ENCODE assay signal across 15 mouse cellular contexts in the genomic region with DNA sequence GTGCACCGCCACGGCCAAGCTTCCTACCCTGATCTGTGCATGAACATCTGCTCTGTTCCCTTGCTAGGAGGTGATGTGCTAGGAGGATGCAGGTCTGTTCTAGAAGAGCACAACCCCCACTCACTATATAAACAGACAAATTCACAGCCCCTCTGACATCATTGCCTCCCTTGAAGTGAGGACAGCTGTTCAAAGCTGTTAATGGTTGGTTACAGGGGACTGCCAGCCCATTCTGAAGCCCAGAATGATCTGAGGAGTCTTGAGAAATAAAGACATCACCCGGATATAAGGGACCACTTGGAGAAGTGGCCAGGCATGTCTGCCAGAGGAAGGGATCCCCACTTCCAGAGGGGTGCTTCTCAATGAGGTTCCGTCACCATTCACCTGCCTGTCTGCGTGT. TPM values are rescaled to one million over a fixed set of nuclear protein-coding genes. Genes with fewer than 3 reads are reported as not detected.
DNase-seq lines count a peak whose midpoint lies in the region; ATAC-seq and TF ChIP-seq lines count a peak whose summit lies in the region.
"Had no signal": no experiment of that assay in that cellular context is flagged by ENCODE, and none has a peak within 500 bp of the region (broad histone marks: within the 10 kb centered on the region; RNA-seq: fewer than 3 reads in every experiment).

No protein-coding gene starts in this region.

- H3K27me3 ChIP-seq in kidney, embryonic 14.5 days (ENCODE audit: control insufficient read depth, insufficient read depth, low read length), result no peaks in the 10 kb centered on the region
- H3K27me3 ChIP-seq in lung, postnatal 0 days (replicated peaks; ENCODE audit: insufficient read depth, low read length), result no peaks in the 10 kb centered on the region
- no peaks in the 10 kb centered on the region for H3K27me3 ChIP-seq in stomach, embryonic 16.5 days (ENCODE audit: control insufficient read depth, insufficient read depth, low read length)
- H3K27me3 ChIP-seq: neural tube, embryonic 15.5 days had no signal

- H3K9ac ChIP-seq in kidney, embryonic 14.5 days (ENCODE audit: low read depth, low read length), result no peak overlapping the region
- no peak overlapping the region for H3K9ac ChIP-seq in lung, postnatal 0 days (replicated peaks; ENCODE audit: low read depth)
- H3K9ac ChIP-seq in stomach, embryonic 16.5 days (ENCODE audit: low read length), result no peak overlapping the region
- H3K9ac ChIP-seq: liver, postnatal 0 days; neural tube, embryonic 15.5 days had no signal

- no peak for TF ChIP-seq CTCF in gastrocnemius, adult 2 months (IDR thresholded peaks at IDR 0.05)
- TF ChIP-seq CTCF in lung, postnatal 0 days (IDR thresholded peaks at IDR 0.05), result no peak

- H3K4me1 ChIP-seq in kidney, embryonic 14.5 days (ENCODE audit: control insufficient read depth, insufficient read depth, low read length), result peaks cover 35% of the 10 kb centered on the region
- peaks cover 14% of the 10 kb centered on the region; the same call in 1 of the 2 replicates for H3K4me1 ChIP-seq in lung, postnatal 0 days (ENCODE audit: insufficient read depth, low read depth, low read length)
- H3K4me1 ChIP-seq in stomach, embryonic 16.5 days (ENCODE audit: control insufficient read depth, insufficient read depth, low read length), result peaks cover 51% of the 10 kb centered on the region

- no peaks in the 10 kb centered on the region for H3K9me3 ChIP-seq in kidney, embryonic 14.5 days (ENCODE audit: control insufficient read depth, low read length)
- H3K9me3 ChIP-seq in lung, postnatal 0 days (ENCODE audit: low read length), result no peaks in the 10 kb centered on the region
- H3K9me3 ChIP-seq in stomach, embryonic 16.5 days (replicated peaks; ENCODE audit: control insufficient read depth, low read length), result no peaks in the 10 kb centered on the region
- H3K9me3 ChIP-seq: neural tube, embryonic 15.5 days had no signal

- ATAC-seq in kidney, embryonic 14.5 days (ENCODE audit: low FRiP score, low TSS enrichment), result no peak
- ATAC-seq in lung, postnatal 0 days, result 0 out of 2 replicates have a peak, but pooled peaks have one; percentile 3
- no peak for ATAC-seq in stomach, embryonic 16.5 days (ENCODE audit: insufficient read depth, low FRiP score)
- ATAC-seq: liver, postnatal 0 days had no signal

- 60% methylated on average over 5 of the region's 5 CpGs for WGBS in kidney, embryonic 14.5 days
- 68% methylated on average over 5 of the region's 5 CpGs for WGBS in lung, postnatal 0 days
- 72% methylated on average over 5 of the region's 5 CpGs for WGBS in stomach, embryonic 16.5 days

- no peak overlapping the region for H3K4me2 ChIP-seq in kidney, embryonic 14.5 days (replicated peaks; ENCODE audit: low read depth, low read length)
- H3K4me2 ChIP-seq in lung, postnatal 0 days (replicated peaks; ENCODE audit: low read depth, low read length), result no peak overlapping the region
- no peak overlapping the region for H3K4me2 ChIP-seq in stomach, embryonic 16.5 days (ENCODE audit: low read depth, low read length)
- H3K4me2 ChIP-seq: neural tube, embryonic 15.5 days had no signal

- intact Hi-C loops in gastrocnemius, adult 2 months (cut with DNase I), result no loop called here

- peak overlapping the region; percentile 77 for H3K27ac ChIP-seq in gastrocnemius, adult 2 months
- H3K27ac ChIP-seq in kidney, embryonic 14.5 days (ENCODE audit: low read depth, low read length), result peak overlapping the region; percentile 17; the same call in 1 of the 2 replicates
- no peak overlapping the region; the same call in 1 of the 2 replicates for H3K27ac ChIP-seq in lung, postnatal 0 days (ENCODE audit: low read length)
- peak overlapping the region; percentile 73 for H3K27ac ChIP-seq in stomach, embryonic 16.5 days (ENCODE audit: low read length)

- DNase-seq in gastrocnemius, adult 2 months, result no peak
- no peak for DNase-seq in gastrocnemius, postnatal 4 days (ENCODE audit: low spot score in 2 of 2)
- DNase-seq in kidney, postnatal 4 days, result no peak
- no peak for DNase-seq in lung, postnatal 0 days (ENCODE audit: low spot score)
- no peak for DNase-seq in lung, postnatal 36 days
- no peak for DNase-seq in adrenal gland, postnatal 4 days (ENCODE audit: low spot score in 2 of 2)
- DNase-seq: cerebellum, adult 9-11 months; embryo, embryonic 11 days; gastrocnemius, postnatal 10 days; left cerebral cortex, postnatal 4 days; liver, postnatal 0 days; retina, postnatal 1 day had no signal

- TF ChIP-seq EP300 in lung, postnatal 0 days (IDR thresholded peaks at IDR 0.05), result no peak

- H3K4me3 ChIP-seq in gastrocnemius, adult 2 months, result no peak overlapping the region
- H3K4me3 ChIP-seq in kidney, embryonic 14.5 days (ENCODE audit: low read length), result no peak overlapping the region
- no peak overlapping the region for H3K4me3 ChIP-seq in lung, postnatal 0 days (ENCODE audit: low read depth, low read length)
- H3K4me3 ChIP-seq in stomach, embryonic 16.5 days (replicated peaks; ENCODE audit: low read length), result no peak overlapping the region
- H3K4me3 ChIP-seq: neural tube, embryonic 15.5 days had no signal

- H3K36me3 ChIP-seq in kidney, embryonic 14.5 days (ENCODE audit: control insufficient read depth, insufficient read depth, low read length), result peaks cover 3% of the 10 kb centered on the region; the same call in 1 of the 2 replicates
- no peaks in the 10 kb centered on the region for H3K36me3 ChIP-seq in lung, postnatal 0 days (ENCODE audit: insufficient read depth, low read length)
- 0 out of 2 replicates have a peak, but pooled peaks cover 7% of the 10 kb centered on the region for H3K36me3 ChIP-seq in stomach, embryonic 16.5 days (ENCODE audit: control insufficient read depth, insufficient read depth, low read length)
- H3K36me3 ChIP-seq: neural tube, embryonic 15.5 days had no signal

RNA-seq across cellular contexts. Expression of a gene that starts 48.9 kb away (rescaled TPM):
- total RNA-seq in gastrocnemius, adult 2 months (2021), result 1 to 10 TPM; 5.3 to 7.3 TPM
- 10 to 100 TPM; 13.4 to 13.5 TPM for total RNA-seq in gastrocnemius, postnatal 4 days (2021)
- polyA plus RNA-seq in kidney, embryonic 14.5 days (2014; fragmentation: Nextera tagmentation; extraction: Ambion mirVana), result 49.7 and 72.2 TPM in 2 replicates
- 10.3 and 11.1 TPM in 2 replicates for polyA plus RNA-seq in lung, postnatal 0 days (2015; fragmentation: Nextera tagmentation; extraction: Ambion mirVana)
- 53.5 and 54.5 TPM in 2 replicates for polyA plus RNA-seq in stomach, embryonic 16.5 days (2015; fragmentation: Nextera tagmentation; extraction: Ambion mirVana)
- total RNA-seq in adrenal gland, postnatal 4 days (2021), result 10 to 100 TPM; 42.2 to 45.0 TPM
